Mouse (Mus musculus) erythroblast, embryonic 14.5 days (primary cell): ENCODE data around the gene Paqr8.

ENCODE experiments used
- GATA1 ChIP-seq: IDR thresholded peaks from 2 replicates; pipeline ENCODE4 v1.6.1; 2012; ENCODE audit warnings: low read length, inconsistent platforms, mixed read lengths
- TAL1 ChIP-seq: IDR thresholded peaks from 3 replicates; pipeline ENCODE4 v1.6.1; 2012; ENCODE audit warnings: low read length, inconsistent platforms, mixed read lengths

- TF ChIP-seq TAL1 (no peak), GATA1 (no peak)
These were observed 15.2 kb downstream of the Paqr8 start for GRCm38 (mm10) chr1:20905501-20906127.
